Mouse (Mus musculus): ENCODE measurements at regions not wholly inside any gene's neighbourhood (a gene's known extent, or its start where the extent isn't known, plus 50 kb on each side); places are given as distances from the start of the nearest gene placed in this dataset.

DNA sequence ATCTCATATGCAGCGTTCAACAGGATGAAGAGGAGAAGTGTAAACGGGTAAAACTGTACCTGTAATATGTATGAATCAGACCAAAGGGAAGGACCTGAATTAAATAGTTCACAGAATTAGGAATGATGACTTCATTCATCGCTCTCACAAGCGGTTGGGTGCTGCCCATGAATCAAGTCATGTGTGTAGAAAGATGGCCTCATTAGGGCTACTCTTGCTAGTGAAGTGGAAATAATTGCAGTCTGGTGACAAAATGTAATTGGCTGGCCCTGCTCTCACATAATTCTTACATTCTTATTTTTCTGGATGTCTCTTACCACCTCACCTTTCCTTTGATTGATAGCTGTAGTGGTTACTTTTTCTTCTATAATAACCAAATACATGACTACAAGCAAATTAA lies 80.1 kb upstream of the Fat1 start:
- no peak overlapping the region for H3K4me2 ChIP-seq (ENCODE audit: insufficient read depth, low read depth, poor library complexity, severe bottlenecking)
- H3K27me3 ChIP-seq (replicated peaks), result no peaks in the 10 kb centered on the region
- DNase-seq (ENCODE audit: extremely low read depth), result no peak
- H3K4me1 ChIP-seq (ENCODE audit: control insufficient read depth in 1 of 2, insufficient read depth in 2 of 2), result no peaks in the 10 kb centered on the region
- H3K36me3 ChIP-seq (replicated peaks in 1 of 2; ENCODE audit: control insufficient read depth in 1 of 2, insufficient read depth in 1 of 2, low read length in 1 of 2), result no peaks in the 10 kb centered on the region
- H3K9ac ChIP-seq (ENCODE audit: insufficient read depth, low read depth), result no peak overlapping the region
- dilution Hi-C loops (cut with MboI; ENCODE audit: extremely low pct_ligation_motif_present, extremely low pct_unique_long_range_greater_than_20kb, low sequenced_read_pairs) (no loop called here), in situ Hi-C loops (cut with MboI; ENCODE audit: low pct_ligation_motif_present, low pct_unique_long_range_greater_than_20kb, low sequenced_read_pairs) (no loop called here)
- H3K9me3 ChIP-seq (replicated peaks; ENCODE audit: low read length), result peaks cover 29% of the 10 kb centered on the region
- H3K79me2 ChIP-seq (replicated peaks; ENCODE audit: control insufficient read depth, extremely low read depth, insufficient read depth, poor library complexity, severe bottlenecking), result no peaks in the 10 kb centered on the region
- TF ChIP-seq E2F4 (IDR thresholded peaks at IDR 0.05; ENCODE audit: insufficient replicate concordance, low read depth, low read length), result no peak
- no peak for TF ChIP-seq ZNF384 (IDR thresholded peaks at IDR 0.05; ENCODE audit: low read depth, low read length)
- H3K27ac ChIP-seq (ENCODE audit: insufficient read depth, low read depth), result no peak overlapping the region
- no peak overlapping the region for H3K4me3 ChIP-seq (replicated peaks in 1 of 3; ENCODE audit: low read depth in 2 of 3, low read length in 2 of 3, poor library complexity in 1 of 3)

DNA sequence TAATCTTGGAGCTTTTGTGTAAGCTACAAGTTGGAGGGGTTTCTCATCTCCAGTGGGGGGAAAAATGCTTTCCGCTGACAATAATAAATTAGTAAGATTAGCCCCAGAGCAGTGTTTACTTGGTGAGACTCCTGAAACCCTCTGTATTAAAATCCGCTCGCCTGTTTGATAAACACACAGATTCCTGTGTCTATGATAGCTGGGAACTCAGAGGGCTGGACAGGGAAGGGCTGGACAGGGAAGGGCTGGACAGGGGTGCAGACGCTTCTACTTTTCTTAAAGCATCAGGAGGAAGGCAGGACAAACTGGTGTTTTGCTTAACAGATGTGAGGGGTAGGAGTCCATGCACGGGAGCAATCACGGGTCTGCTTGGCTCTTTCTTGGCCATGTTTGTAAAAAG lies 68.0 kb upstream of the Fat1 start:
- Histone ChIP-seq H3K79me2 (replicated peaks; ENCODE audit: control insufficient read depth, extremely low read depth, insufficient read depth, poor library complexity, severe bottlenecking) (no peaks in the 10 kb centered on the region), H3K27ac (ENCODE audit: insufficient read depth, low read depth) (no peak overlapping the region), H3K9me3 (replicated peaks; ENCODE audit: low read length) (peaks cover 55% of the 10 kb centered on the region), H3K9ac (ENCODE audit: insufficient read depth, low read depth) (no peak overlapping the region), H3K4me2 (ENCODE audit: insufficient read depth, low read depth, poor library complexity, severe bottlenecking) (no peak overlapping the region), H3K36me3 (replicated peaks in 1 of 2; ENCODE audit: control insufficient read depth in 1 of 2, insufficient read depth in 1 of 2, low read length in 1 of 2) (no peaks in the 10 kb centered on the region), H3K27me3 (replicated peaks) (no peaks in the 10 kb centered on the region), H3K4me1 (ENCODE audit: control insufficient read depth in 1 of 2, insufficient read depth in 2 of 2) (no peaks in the 10 kb centered on the region), H3K4me3 (replicated peaks in 1 of 3; ENCODE audit: low read depth in 2 of 3, low read length in 2 of 3, poor library complexity in 1 of 3) (no peak overlapping the region)
- no peak for DNase-seq (ENCODE audit: extremely low read depth)
- in situ Hi-C loops (cut with MboI; ENCODE audit: low pct_ligation_motif_present, low pct_unique_long_range_greater_than_20kb, low sequenced_read_pairs), result no loop called here
- dilution Hi-C loops (cut with MboI; ENCODE audit: extremely low pct_ligation_motif_present, extremely low pct_unique_long_range_greater_than_20kb, low sequenced_read_pairs), result no loop called here
- TF ChIP-seq RAD21 (IDR thresholded peaks at IDR 0.05; ENCODE audit: low read depth, low read length), result no peak
- no peak for TF ChIP-seq USF2 (conservative IDR thresholded peaks at IDR 0.05; ENCODE audit: low read depth, low read length)
- TF ChIP-seq TBP (conservative IDR thresholded peaks at IDR 0.05; ENCODE audit: low read depth, low read length), result no peak
- TF ChIP-seq CHD2 (IDR thresholded peaks at IDR 0.05; ENCODE audit: low read length), result no peak
- TF ChIP-seq USF1 (IDR thresholded peaks at IDR 0.05; ENCODE audit: low read depth, low read length), result no peak
- TF ChIP-seq SMC3 (IDR thresholded peaks at IDR 0.05; ENCODE audit: low read depth, low read length), result no peak
- TF ChIP-seq UBTF (IDR thresholded peaks at IDR 0.05; ENCODE audit: low read depth, low read length), result no peak
- TF ChIP-seq PAX5 (IDR thresholded peaks at IDR 0.05; ENCODE audit: low read length), result no peak
- no peak for TF ChIP-seq POLR2AphosphoS2 (IDR thresholded peaks at IDR 0.05; ENCODE audit: low read depth, low read length)
- no peak for TF ChIP-seq MAX (IDR thresholded peaks at IDR 0.05; ENCODE audit: low read length)

DNA sequence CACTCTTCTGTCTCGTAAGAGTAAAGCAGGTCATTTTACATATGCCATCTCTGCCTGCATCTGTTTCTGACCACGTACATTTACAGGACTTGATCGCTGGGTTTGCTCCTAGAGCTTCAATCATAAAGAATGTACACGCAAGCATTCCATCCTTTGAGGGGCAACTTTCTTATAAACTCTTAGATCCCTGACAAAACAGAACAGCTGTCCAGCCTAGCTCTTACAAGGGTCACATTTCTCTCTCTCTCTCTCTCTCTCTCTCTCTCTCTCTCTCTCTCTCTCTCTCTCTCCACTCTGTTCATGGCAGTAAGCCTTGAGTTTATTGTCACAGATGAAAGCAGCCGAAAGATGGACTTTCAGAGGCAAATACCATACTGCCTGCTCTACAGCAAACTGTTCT lies 67.6 kb upstream of the Fat1 start:
- H3K9ac ChIP-seq (ENCODE audit: insufficient read depth, low read depth), result no peak overlapping the region
- no peaks in the 10 kb centered on the region for H3K27me3 ChIP-seq (replicated peaks)
- in situ Hi-C loops (cut with MboI; ENCODE audit: low pct_ligation_motif_present, low pct_unique_long_range_greater_than_20kb, low sequenced_read_pairs), result no loop called here
- no peak overlapping the region for H3K4me3 ChIP-seq (replicated peaks in 1 of 3; ENCODE audit: low read depth in 2 of 3, low read length in 2 of 3, poor library complexity in 1 of 3)
- H3K79me2 ChIP-seq (replicated peaks; ENCODE audit: control insufficient read depth, extremely low read depth, insufficient read depth, poor library complexity, severe bottlenecking), result no peaks in the 10 kb centered on the region
- peaks cover 51% of the 10 kb centered on the region for H3K9me3 ChIP-seq (replicated peaks; ENCODE audit: low read length)
- dilution Hi-C loops (cut with MboI; ENCODE audit: extremely low pct_ligation_motif_present, extremely low pct_unique_long_range_greater_than_20kb, low sequenced_read_pairs), result no loop called here
- no peaks in the 10 kb centered on the region for H3K4me1 ChIP-seq (ENCODE audit: control insufficient read depth in 1 of 2, insufficient read depth in 2 of 2)
- DNase-seq (ENCODE audit: extremely low read depth), result no peak
- no peak for TF ChIP-seq USF2 (conservative IDR thresholded peaks at IDR 0.05; ENCODE audit: low read depth, low read length)
- no peak for TF ChIP-seq SMC3 (IDR thresholded peaks at IDR 0.05; ENCODE audit: low read depth, low read length)
- TF ChIP-seq ETS1 (conservative IDR thresholded peaks at IDR 0.05; ENCODE audit: low read depth, low read length), result no peak
- TF ChIP-seq USF1 (IDR thresholded peaks at IDR 0.05; ENCODE audit: low read depth, low read length), result no peak
- no peak for TF ChIP-seq CTCF (conservative IDR thresholded peaks at IDR 0.05 in 1 of 2, IDR thresholded peaks at IDR 0.05 in 1 of 2; ENCODE audit: low read depth in 2 of 2, low read length in 2 of 2)
- no peak for TF ChIP-seq UBTF (IDR thresholded peaks at IDR 0.05; ENCODE audit: low read depth, low read length)
- TF ChIP-seq HCFC1 (IDR thresholded peaks at IDR 0.05; ENCODE audit: low read depth, low read length), result no peak
- no peak for TF ChIP-seq MEF2A (IDR thresholded peaks at IDR 0.05; ENCODE audit: borderline replicate concordance, low read depth, low read length)
- no peak for TF ChIP-seq KAT2A (IDR thresholded peaks at IDR 0.05; ENCODE audit: insufficient replicate concordance, low read length)
- TF ChIP-seq TCF12 (IDR thresholded peaks at IDR 0.05; ENCODE audit: low read depth, low read length), result no peak
- no peak for TF ChIP-seq IRF4 (IDR thresholded peaks at IDR 0.05; ENCODE audit: low read depth, low read length)
- TF ChIP-seq PAX5 (IDR thresholded peaks at IDR 0.05; ENCODE audit: low read length), result no peak
- no peak for TF ChIP-seq MAFK (IDR thresholded peaks at IDR 0.05; ENCODE audit: insufficient replicate concordance, low read length)
- no peak for TF ChIP-seq E2F4 (IDR thresholded peaks at IDR 0.05; ENCODE audit: insufficient replicate concordance, low read depth, low read length)
- no peak for TF ChIP-seq RAD21 (IDR thresholded peaks at IDR 0.05; ENCODE audit: low read depth, low read length)
- TF ChIP-seq EP300 (IDR thresholded peaks at IDR 0.05; ENCODE audit: low read length), result no peak
- TF ChIP-seq GABPA (IDR thresholded peaks at IDR 0.05; ENCODE audit: insufficient replicate concordance, low read depth, low read length), result no peak
- TF ChIP-seq RCOR1 (conservative IDR thresholded peaks at IDR 0.05; ENCODE audit: low read depth, low read length), result no peak
- H3K36me3 ChIP-seq (replicated peaks in 1 of 2; ENCODE audit: control insufficient read depth in 1 of 2, insufficient read depth in 1 of 2, low read length in 1 of 2), result no peaks in the 10 kb centered on the region
- no peak overlapping the region for H3K27ac ChIP-seq (ENCODE audit: insufficient read depth, low read depth)
- H3K4me2 ChIP-seq (ENCODE audit: insufficient read depth, low read depth, poor library complexity, severe bottlenecking), result no peak overlapping the region
